Mouse (Mus musculus): ENCODE results near the gene Tspan4. TPM values are rescaled to one million over a fixed set of nuclear protein-coding genes. Genes with fewer than 3 reads are reported as not detected.

Tspan4 gene
- total RNA-seq, 1 experiment, result 75.9 TPM

- Histone ChIP-seq H3K4me3 (ENCODE audit: insufficient read depth in 1 of 2, low read depth in 1 of 2, low read length in 2 of 2, poor library complexity in 1 of 2, severe bottlenecking in 1 of 2) (no peak overlapping the region), H3K9ac (ENCODE audit: insufficient read depth, low read depth, low read length, poor library complexity, severe bottlenecking) (no peak overlapping the region)
- in situ Hi-C loops (cut with MboI; ENCODE audit: low sequenced_read_pairs in 2 of 2, unreplicated experiment in 2 of 2), result no loop called here
Measured at GRCm38 (mm10) chr7:141483114-141483653, 8.1 kb downstream of the Tspan4 start.

GRCm38 (mm10) chr7:141484186-141485120 is 9.4 kb downstream of the Tspan4 start:
- TF ChIP-seq ZNF384 (IDR thresholded peaks at IDR 0.05; ENCODE audit: low read depth, low read length), result no peak
- TF ChIP-seq CHD2 (IDR thresholded peaks at IDR 0.05; ENCODE audit: low read depth, low read length), result no peak
- TF ChIP-seq MAFK (IDR thresholded peaks at IDR 0.05; ENCODE audit: insufficient read depth, low read depth, low read length), result no peak
- no peak for TF ChIP-seq HCFC1 (IDR thresholded peaks at IDR 0.05; ENCODE audit: borderline replicate concordance, insufficient read depth, low read length)
- no peak for TF ChIP-seq ZC3H11A (IDR thresholded peaks at IDR 0.05; ENCODE audit: borderline replicate concordance, low read depth, low read length)
- no peak overlapping the region for H3K9ac ChIP-seq (ENCODE audit: insufficient read depth, low read depth, low read length, poor library complexity, severe bottlenecking)
- H3K9me3 ChIP-seq (ENCODE audit: control insufficient read depth, insufficient read depth, low read depth, low read length), result no peaks in the 10 kb centered on the region
- peaks cover 4 to 7% of the 10 kb centered on the region in 2 experiments; a peak in 2 of 4 replicates for H3K4me1 ChIP-seq (ENCODE audit: control insufficient read depth in 2 of 2, insufficient read depth in 2 of 2, low read length in 2 of 2, poor library complexity in 1 of 2)
- H3K27ac ChIP-seq (ENCODE audit: insufficient read depth, low read depth, low read length, poor library complexity, severe bottlenecking), result no peak overlapping the region
- H3K36me3 ChIP-seq (ENCODE audit: control insufficient read depth, insufficient read depth, low read length, poor library complexity, severe bottlenecking), result peaks cover 6% of the 10 kb centered on the region; the same call in 1 of the 2 replicates
- no peak overlapping the region for H3K4me3 ChIP-seq (ENCODE audit: insufficient read depth in 1 of 2, low read depth in 1 of 2, low read length in 2 of 2, poor library complexity in 1 of 2, severe bottlenecking in 1 of 2)
- in situ Hi-C loops (cut with MboI; ENCODE audit: low sequenced_read_pairs in 2 of 2, unreplicated experiment in 2 of 2), result no loop called here
- DNase-seq (ENCODE audit: low read depth, low spot score), result no peak

More at GRCm38 (mm10) chr7:141483114-141483653, 8.1 kb downstream of the Tspan4 start:
- Histone ChIP-seq H3K27ac (ENCODE audit: insufficient read depth, low read depth, low read length, poor library complexity, severe bottlenecking) (no peak overlapping the region), H3K4me1 (ENCODE audit: control insufficient read depth in 2 of 2, insufficient read depth in 2 of 2, low read length in 2 of 2, poor library complexity in 1 of 2) (peaks cover 4 to 7% of the 10 kb centered on the region in 2 experiments; a peak in 2 of 4 replicates), H3K36me3 (ENCODE audit: control insufficient read depth, insufficient read depth, low read length, poor library complexity, severe bottlenecking) (peaks cover 6% of the 10 kb centered on the region; the same call in 1 of the 2 replicates), H3K9me3 (ENCODE audit: control insufficient read depth, insufficient read depth, low read depth, low read length) (no peaks in the 10 kb centered on the region)
- DNase-seq (ENCODE audit: low read depth, low spot score), result no peak
- no peak for TF ChIP-seq CHD2 (IDR thresholded peaks at IDR 0.05; ENCODE audit: low read depth, low read length)
- TF ChIP-seq ZC3H11A (IDR thresholded peaks at IDR 0.05; ENCODE audit: borderline replicate concordance, low read depth, low read length), result no peak
- no peak for TF ChIP-seq MAFK (IDR thresholded peaks at IDR 0.05; ENCODE audit: insufficient read depth, low read depth, low read length)
- no peak for TF ChIP-seq HCFC1 (IDR thresholded peaks at IDR 0.05; ENCODE audit: borderline replicate concordance, insufficient read depth, low read length)
- no peak for TF ChIP-seq ZNF384 (IDR thresholded peaks at IDR 0.05; ENCODE audit: low read depth, low read length)

GRCm38 (mm10) chr7:141485186-141485585 is 10.1 kb downstream of the Tspan4 start:
- H3K9ac ChIP-seq (ENCODE audit: insufficient read depth, low read depth, low read length, poor library complexity, severe bottlenecking), result no peak overlapping the region
- in situ Hi-C loops (cut with MboI; ENCODE audit: low sequenced_read_pairs in 2 of 2, unreplicated experiment in 2 of 2), result no loop called here
- TF ChIP-seq MAFK (IDR thresholded peaks at IDR 0.05; ENCODE audit: insufficient read depth, low read depth, low read length) (no peak), ZC3H11A (IDR thresholded peaks at IDR 0.05; ENCODE audit: borderline replicate concordance, low read depth, low read length) (no peak), ZNF384 (IDR thresholded peaks at IDR 0.05; ENCODE audit: low read depth, low read length) (no peak), HCFC1 (IDR thresholded peaks at IDR 0.05; ENCODE audit: borderline replicate concordance, insufficient read depth, low read length) (no peak), CHD2 (IDR thresholded peaks at IDR 0.05; ENCODE audit: low read depth, low read length) (no peak)

GRCm38 (mm10) chr7:141485606-141486005 is 10.6 kb downstream of the Tspan4 start:
- no peak for DNase-seq (ENCODE audit: low read depth, low spot score)
- TF ChIP-seq ZNF384 (IDR thresholded peaks at IDR 0.05; ENCODE audit: low read depth, low read length), result no peak
- TF ChIP-seq HCFC1 (IDR thresholded peaks at IDR 0.05; ENCODE audit: borderline replicate concordance, insufficient read depth, low read length), result no peak
- TF ChIP-seq ZC3H11A (IDR thresholded peaks at IDR 0.05; ENCODE audit: borderline replicate concordance, low read depth, low read length), result no peak
- TF ChIP-seq MAFK (IDR thresholded peaks at IDR 0.05; ENCODE audit: insufficient read depth, low read depth, low read length), result no peak
- TF ChIP-seq CHD2 (IDR thresholded peaks at IDR 0.05; ENCODE audit: low read depth, low read length), result no peak
- Histone ChIP-seq H3K4me1 (ENCODE audit: control insufficient read depth in 2 of 2, insufficient read depth in 2 of 2, low read length in 2 of 2, poor library complexity in 1 of 2) (peaks cover 4 to 7% of the 10 kb centered on the region in 2 experiments; a peak in 2 of 4 replicates), H3K36me3 (ENCODE audit: control insufficient read depth, insufficient read depth, low read length, poor library complexity, severe bottlenecking) (peaks cover 8% of the 10 kb centered on the region; the same call in 1 of the 2 replicates), H3K9ac (ENCODE audit: insufficient read depth, low read depth, low read length, poor library complexity, severe bottlenecking) (no peak overlapping the region), H3K9me3 (ENCODE audit: control insufficient read depth, insufficient read depth, low read depth, low read length) (no peaks in the 10 kb centered on the region), H3K4me3 (ENCODE audit: insufficient read depth in 1 of 2, low read depth in 1 of 2, low read length in 2 of 2, poor library complexity in 1 of 2, severe bottlenecking in 1 of 2) (no peak overlapping the region), H3K27ac (ENCODE audit: insufficient read depth, low read depth, low read length, poor library complexity, severe bottlenecking) (no peak overlapping the region)
- in situ Hi-C loops (cut with MboI; ENCODE audit: low sequenced_read_pairs in 2 of 2, unreplicated experiment in 2 of 2), result no loop called here

More at GRCm38 (mm10) chr7:141485186-141485585, 10.1 kb downstream of the Tspan4 start:
- Histone ChIP-seq H3K4me1 (ENCODE audit: control insufficient read depth in 2 of 2, insufficient read depth in 2 of 2, low read length in 2 of 2, poor library complexity in 1 of 2) (peaks cover 4 to 7% of the 10 kb centered on the region in 2 experiments; a peak in 2 of 4 replicates), H3K27ac (ENCODE audit: insufficient read depth, low read depth, low read length, poor library complexity, severe bottlenecking) (no peak overlapping the region), H3K36me3 (ENCODE audit: control insufficient read depth, insufficient read depth, low read length, poor library complexity, severe bottlenecking) (peaks cover 6% of the 10 kb centered on the region; the same call in 1 of the 2 replicates), H3K9me3 (ENCODE audit: control insufficient read depth, insufficient read depth, low read depth, low read length) (no peaks in the 10 kb centered on the region), H3K4me3 (ENCODE audit: insufficient read depth in 1 of 2, low read depth in 1 of 2, low read length in 2 of 2, poor library complexity in 1 of 2, severe bottlenecking in 1 of 2) (no peak overlapping the region)
- DNase-seq (ENCODE audit: low read depth, low spot score), result no peak
